Mouse (Mus musculus) brain, embryonic 14.5 days (tissue): Measurements from ENCODE around the gene Ifi203.
"Not testable (repeated sequence)": the region's sequence is repeated elsewhere in the genome, so short reads cannot be mapped to it uniquely, and the experiment has no call there.

Experiments
- CTCF ChIP-seq: fragments of 200-500 bp; IDR thresholded peaks from 2 replicates; pipeline ENCODE4 v1.5.1; 2012; ENCODE audit warnings: inconsistent platforms, mild to moderate bottlenecking, moderate library complexity, borderline replicate concordance; ENCODE audit not compliant: insufficient read depth, insufficient read length; ENCODE audit errors: extremely low read depth
- POLR2A ChIP-seq: fragments of 200-500 bp; IDR thresholded peaks from 2 replicates; pipeline ENCODE4 v1.6.1; 2012; ENCODE audit warnings: mild to moderate bottlenecking, inconsistent platforms, borderline replicate concordance; ENCODE audit not compliant: poor library complexity, insufficient read depth, insufficient read length, severe bottlenecking; ENCODE audit errors: extremely low read depth

- TF ChIP-seq CTCF, POLR2A: not testable (repeated sequence)
Measured at GRCm38 (mm10) chr1:173908390-173908789, 34.1 kb downstream of the Ifi203 start.
